Mouse (Mus musculus): ENCODE data around the gene Psme4. TPM values are rescaled to one million over a fixed set of nuclear protein-coding genes. Genes with fewer than 3 reads are reported as not detected.
A peak's percentile ranks its signal among the peaks of the same experiment; 100 is the strongest.

Psme4 gene
- polyA plus RNA-seq, 1 experiment from 2014 or later: 23.7 TPM

DNA sequence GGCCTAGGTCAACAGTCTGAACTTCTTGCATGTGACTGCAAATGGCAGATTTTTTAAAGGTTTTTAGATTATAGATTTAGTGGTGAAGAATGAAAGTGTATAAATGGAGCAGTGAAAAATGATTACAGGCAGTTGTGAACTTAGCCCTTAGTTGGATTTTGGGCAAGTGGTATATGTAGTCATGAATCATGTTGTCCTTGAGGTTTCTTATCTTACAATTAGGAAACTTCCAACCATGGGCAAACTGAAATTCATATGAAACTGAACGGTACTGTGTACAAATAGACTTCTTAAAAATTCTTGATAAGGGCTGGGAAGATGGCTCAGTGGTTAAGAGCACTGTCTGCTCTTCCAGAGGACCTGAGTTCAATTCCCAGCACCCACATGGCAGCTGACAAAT lies 22.2 kb downstream of the Psme4 start:
- Histone ChIP-seq H3K27me3 (no peaks in the 10 kb centered on the region), H3K4me3 (no peak overlapping the region), H3K36me3 (ENCODE audit: poor library complexity, severe bottlenecking) (peaks cover 24% of the 10 kb centered on the region), H3K9me3 (replicated peaks) (no peaks in the 10 kb centered on the region), H3K27ac (no peak overlapping the region), H3K4me1 (no peaks in the 10 kb centered on the region), H3K9ac (no peak overlapping the region), H3K4me2 (no peak overlapping the region)
- no peak for ATAC-seq
- WGBS: 100% methylated on average over 1 of the region's 1 CpGs

DNA sequence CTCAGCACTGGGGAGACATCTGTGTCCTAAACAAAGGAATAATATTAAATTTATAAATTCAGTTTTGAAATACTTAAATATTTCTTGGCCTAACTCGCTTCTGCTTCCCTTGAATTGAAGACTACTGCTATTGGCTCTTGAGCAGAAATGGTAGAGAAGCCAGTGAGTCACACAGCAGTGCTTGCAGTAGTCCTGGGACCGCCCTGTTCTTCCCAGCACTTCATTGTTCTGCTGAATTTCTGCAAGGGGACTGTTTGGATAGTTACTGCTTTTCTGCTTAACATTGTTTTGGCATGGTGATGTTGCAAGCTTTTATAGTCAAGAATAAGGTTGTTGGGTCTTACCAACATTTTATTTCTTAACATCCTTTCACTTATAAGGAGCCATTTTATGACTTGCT lies 25.7 kb downstream of the Psme4 start:
- ATAC-seq: no peak
- Histone ChIP-seq H3K27ac (no peak overlapping the region), H3K27me3 (no peaks in the 10 kb centered on the region), H3K9ac (no peak overlapping the region), H3K4me3 (no peak overlapping the region), H3K4me1 (no peaks in the 10 kb centered on the region), H3K9me3 (replicated peaks) (no peaks in the 10 kb centered on the region), H3K36me3 (ENCODE audit: poor library complexity, severe bottlenecking) (peaks cover 22% of the 10 kb centered on the region), H3K4me2 (no peak overlapping the region)
- 87% methylated on average over 2 of the region's 2 CpGs for WGBS

DNA sequence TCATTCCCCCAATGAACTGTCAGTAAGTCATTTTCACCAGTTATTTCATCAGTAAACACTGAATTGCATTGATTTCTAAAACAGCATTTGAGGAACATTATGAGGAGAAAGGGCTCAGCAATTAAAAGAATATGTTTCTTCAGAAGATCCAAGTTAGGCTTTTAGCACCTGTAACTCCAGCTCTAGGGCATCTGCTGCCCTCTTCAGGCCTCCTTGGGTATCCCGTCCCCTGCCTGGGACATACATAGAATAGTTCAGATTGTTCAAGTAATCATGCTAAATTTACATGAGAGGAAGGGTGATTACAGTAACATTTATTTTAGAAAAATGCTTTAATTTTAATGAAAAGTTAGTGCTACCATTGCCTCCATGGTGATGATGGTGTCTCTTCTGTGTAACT lies 28.0 kb downstream of the Psme4 start:
- peak; percentile 67; the same call in 1 of the 2 replicates for ATAC-seq
- no peak overlapping the region for H3K27ac ChIP-seq
- 0 out of 2 replicates have a peak, but pooled peaks cover 4% of the 10 kb centered on the region for H3K36me3 ChIP-seq (ENCODE audit: poor library complexity, severe bottlenecking)
- WGBS: 61% methylated on average over 1 of the region's 1 CpGs
- no peaks in the 10 kb centered on the region for H3K27me3 ChIP-seq
- no peak overlapping the region for H3K4me2 ChIP-seq
- no peaks in the 10 kb centered on the region for H3K4me1 ChIP-seq
- H3K4me3 ChIP-seq: no peak overlapping the region
- H3K9me3 ChIP-seq (replicated peaks): no peaks in the 10 kb centered on the region
- H3K9ac ChIP-seq: no peak overlapping the region

DNA sequence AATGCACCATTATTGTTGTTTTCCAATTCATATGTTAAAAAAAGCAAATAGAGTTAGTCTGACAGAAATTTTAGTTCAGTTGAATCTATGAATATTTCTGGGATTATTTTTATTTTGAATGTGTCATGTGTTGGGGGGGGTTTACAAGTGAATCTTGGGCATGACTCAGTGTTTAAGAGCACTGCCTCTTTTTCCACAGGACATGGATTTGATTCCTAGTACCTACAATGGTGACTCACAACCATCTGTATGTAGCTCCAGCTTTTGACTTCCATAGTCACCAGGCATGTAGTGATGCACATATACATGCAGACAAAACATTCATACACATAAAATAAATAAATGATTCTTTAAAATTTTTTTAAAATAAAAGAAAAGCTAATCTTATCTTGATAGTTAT lies 28.6 kb downstream of the Psme4 start:
- Histone ChIP-seq H3K27ac (no peak overlapping the region), H3K4me3 (no peak overlapping the region), H3K36me3 (ENCODE audit: poor library complexity, severe bottlenecking) (0 out of 2 replicates have a peak, but pooled peaks cover 4% of the 10 kb centered on the region), H3K9me3 (replicated peaks) (no peaks in the 10 kb centered on the region), H3K9ac (no peak overlapping the region), H3K4me1 (no peaks in the 10 kb centered on the region), H3K4me2 (no peak overlapping the region), H3K27me3 (no peaks in the 10 kb centered on the region)
- ATAC-seq: no peak

DNA sequence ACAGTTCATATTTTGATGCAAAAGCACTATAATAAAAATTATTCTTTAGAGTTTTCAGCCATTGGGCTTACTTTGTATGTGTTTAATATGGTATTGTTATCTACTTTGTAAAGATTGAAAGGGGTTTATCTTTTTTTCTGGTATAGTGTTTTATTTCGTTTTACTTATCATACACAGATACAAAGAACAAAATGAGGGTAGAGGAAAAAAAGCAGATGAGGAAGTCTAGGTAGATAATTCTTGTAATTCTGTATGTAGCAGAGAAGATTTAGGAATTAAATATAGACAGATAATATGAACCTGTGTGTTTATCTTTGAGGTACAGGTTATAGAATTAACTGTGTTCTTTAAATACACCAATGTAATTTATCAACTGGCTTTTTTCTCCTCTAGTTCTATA lies 30.9 kb downstream of the Psme4 start:
- H3K27me3 ChIP-seq: no peaks in the 10 kb centered on the region
- peaks cover 11% of the 10 kb centered on the region; the same call in 1 of the 2 replicates for H3K36me3 ChIP-seq (ENCODE audit: poor library complexity, severe bottlenecking)
- 79% methylated on average over 1 of the region's 1 CpGs for WGBS
- ATAC-seq: no peak
- H3K9ac ChIP-seq: no peak overlapping the region
- no peak overlapping the region for H3K4me2 ChIP-seq
- H3K4me3 ChIP-seq: no peak overlapping the region
- no peaks in the 10 kb centered on the region for H3K4me1 ChIP-seq
- no peak overlapping the region for H3K27ac ChIP-seq
- H3K9me3 ChIP-seq (replicated peaks): no peaks in the 10 kb centered on the region

DNA sequence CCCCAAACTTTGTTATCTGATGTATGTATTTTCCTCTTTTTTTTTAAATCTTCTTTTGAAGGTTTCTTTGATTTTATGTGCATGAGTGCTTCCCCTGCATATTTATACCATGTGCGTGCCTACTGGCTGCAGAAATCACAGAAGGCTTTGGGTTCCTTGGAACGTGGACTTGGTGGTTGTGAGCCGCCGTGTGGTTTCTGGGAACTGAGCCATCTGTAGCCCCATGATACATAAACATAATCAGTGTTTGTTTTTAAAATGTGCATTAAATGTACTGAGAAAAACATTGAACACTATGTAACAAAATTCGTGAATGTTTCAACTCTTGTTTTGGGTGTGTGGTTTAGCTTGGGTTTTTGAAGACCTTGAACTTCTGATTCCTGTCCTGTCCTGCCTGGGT lies 49.6 kb downstream of the Psme4 start:
- no peak for ATAC-seq
- WGBS: 90% methylated on average over 5 of the region's 5 CpGs
- no peaks in the 10 kb centered on the region for H3K27me3 ChIP-seq
- H3K4me1 ChIP-seq: no peaks in the 10 kb centered on the region
- H3K4me2 ChIP-seq: no peak overlapping the region
- H3K4me3 ChIP-seq: no peak overlapping the region
- H3K9ac ChIP-seq: no peak overlapping the region
- H3K9me3 ChIP-seq (replicated peaks): no peaks in the 10 kb centered on the region
- H3K27ac ChIP-seq: no peak overlapping the region
- H3K36me3 ChIP-seq (ENCODE audit: poor library complexity, severe bottlenecking): peaks cover 48% of the 10 kb centered on the region

DNA sequence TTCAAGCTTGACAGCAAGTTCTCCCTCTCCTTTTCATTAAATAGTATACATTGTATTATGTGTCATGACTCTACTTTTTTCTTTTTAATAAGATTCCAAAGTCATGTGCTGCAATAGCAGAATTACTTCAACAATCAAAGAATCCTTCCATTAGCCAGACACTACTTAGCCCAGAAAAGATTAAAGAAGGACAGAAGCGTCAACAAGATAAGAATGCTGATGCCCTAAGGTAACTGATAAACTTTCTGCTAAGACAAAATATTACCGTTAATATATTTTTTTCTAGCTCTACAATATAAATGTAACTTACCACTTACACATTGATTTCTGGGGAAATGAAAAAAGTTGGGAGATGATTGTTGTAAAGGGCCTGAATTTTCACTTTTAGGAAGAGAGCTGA lies 67.3 kb downstream of the Psme4 start:
- no peaks in the 10 kb centered on the region for H3K9me3 ChIP-seq (replicated peaks)
- no peak overlapping the region for H3K4me3 ChIP-seq
- peaks cover 60% of the 10 kb centered on the region for H3K36me3 ChIP-seq (ENCODE audit: poor library complexity, severe bottlenecking)
- H3K27ac ChIP-seq: no peak overlapping the region
- 90% methylated on average over 2 of the region's 2 CpGs for WGBS
- H3K9ac ChIP-seq: no peak overlapping the region
- no peaks in the 10 kb centered on the region for H3K4me1 ChIP-seq
- no peaks in the 10 kb centered on the region for H3K27me3 ChIP-seq
- no peak overlapping the region for H3K4me2 ChIP-seq
- ATAC-seq: no peak

DNA sequence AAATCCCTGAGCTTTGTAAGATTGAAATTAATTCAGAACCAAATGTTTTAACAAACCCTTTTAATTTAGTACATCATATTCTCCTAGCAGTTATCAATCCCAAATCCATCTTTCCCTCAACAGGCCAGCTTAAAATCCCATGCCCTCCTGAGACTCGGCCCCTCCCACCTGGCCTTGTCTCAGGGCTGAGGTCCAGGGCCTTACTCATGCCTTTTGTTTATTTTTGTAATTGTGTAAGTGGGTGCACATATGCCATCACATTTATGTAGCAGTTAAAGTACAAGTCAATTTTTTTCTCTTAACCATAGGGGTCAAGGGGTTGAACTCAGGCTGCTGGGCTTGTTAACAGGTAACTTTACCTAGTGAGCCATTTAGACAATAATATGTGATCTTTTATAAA lies 72.8 kb downstream of the Psme4 start:
- Histone ChIP-seq H3K9ac (no peak overlapping the region), H3K9me3 (replicated peaks) (no peaks in the 10 kb centered on the region), H3K27ac (no peak overlapping the region), H3K27me3 (no peaks in the 10 kb centered on the region), H3K4me2 (no peak overlapping the region), H3K36me3 (ENCODE audit: poor library complexity, severe bottlenecking) (peaks cover 60% of the 10 kb centered on the region), H3K4me3 (no peak overlapping the region), H3K4me1 (no peaks in the 10 kb centered on the region)
- 90% methylated on average over 1 of the region's 1 CpGs for WGBS
- no peak for ATAC-seq

DNA sequence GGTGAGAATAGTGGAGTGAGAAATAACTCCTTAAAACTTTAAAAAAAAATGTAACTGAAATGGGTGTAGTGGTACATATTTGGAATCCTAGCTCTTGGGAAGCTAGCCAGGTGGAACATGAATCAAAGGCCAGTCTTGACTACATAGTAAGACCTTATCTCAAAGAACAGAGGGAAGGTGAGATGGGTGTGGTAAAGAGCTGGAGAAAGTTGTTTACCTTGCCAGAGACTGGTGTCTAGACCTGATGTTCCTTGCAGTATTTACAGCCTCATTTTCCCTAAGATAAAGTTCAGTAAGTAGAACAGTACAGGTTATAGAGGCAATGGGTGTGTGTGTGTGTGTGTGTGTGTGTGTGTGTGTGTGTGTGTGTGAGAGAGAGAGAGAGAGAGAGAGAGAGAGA lies 100.9 kb downstream of the Psme4 start:
- H3K9ac ChIP-seq: no peak overlapping the region
- no peaks in the 10 kb centered on the region for H3K4me1 ChIP-seq
- H3K4me2 ChIP-seq: no peak overlapping the region
- no peaks in the 10 kb centered on the region for H3K27me3 ChIP-seq
- H3K27ac ChIP-seq: no peak overlapping the region
- H3K4me3 ChIP-seq: no peak overlapping the region
- no peak for ATAC-seq
- H3K36me3 ChIP-seq (ENCODE audit: poor library complexity, severe bottlenecking): peaks cover 40% of the 10 kb centered on the region
- no peaks in the 10 kb centered on the region for H3K9me3 ChIP-seq (replicated peaks)

DNA sequence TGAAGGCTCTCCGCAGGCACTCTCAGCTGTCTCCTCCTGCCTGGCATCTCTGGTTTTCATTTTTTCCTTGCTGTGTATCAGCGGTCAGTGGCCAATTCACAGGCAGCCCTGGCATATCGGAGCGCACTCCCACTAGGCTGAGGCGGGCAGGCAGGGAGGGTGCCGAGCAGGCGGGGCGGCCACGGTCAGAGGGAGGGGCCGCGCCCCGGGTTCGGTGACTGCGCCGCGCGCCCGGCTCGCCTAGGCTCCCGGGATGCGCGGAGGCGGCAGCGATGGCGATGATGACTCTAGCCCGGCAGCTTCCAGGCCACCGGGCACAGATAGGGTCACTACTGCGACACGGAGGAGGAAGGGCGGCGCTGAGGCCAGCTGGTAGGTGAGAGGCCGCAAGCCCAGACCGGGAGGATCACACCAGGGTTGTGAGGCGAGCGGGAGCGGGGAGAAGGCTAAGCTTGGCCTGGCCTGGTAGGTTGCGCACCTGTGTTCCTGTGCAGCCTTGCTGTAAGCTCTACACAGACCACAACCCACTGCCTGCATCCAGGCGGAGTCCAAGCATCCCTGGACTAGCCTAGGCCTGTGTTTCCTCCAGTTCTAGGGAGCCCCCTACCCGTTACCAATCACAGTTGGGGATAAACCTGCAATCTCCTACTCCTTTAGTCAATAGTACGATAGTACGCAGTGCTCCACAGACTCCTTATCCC lies 113.8 kb downstream of the Psme4 start, which contains the start of the genes Gpr75 and Asb3:
Gene Gpr75, plus strand, starts transcription at position 188 of the 701 bp plus-strand sequence.
Gene Asb3, plus strand, starts transcription at position 246 of the 701 bp plus-strand sequence.
- peak within 1 kb of the TSS; percentile 82 for H3K9ac ChIP-seq
- no peaks in the 10 kb centered on the region for H3K27me3 ChIP-seq
- 2% methylated on average over 41 of the region's 41 CpGs for WGBS
- H3K36me3 ChIP-seq (ENCODE audit: poor library complexity, severe bottlenecking): peaks cover under 1% of the 10 kb centered on the region
- peak within 1 kb of the TSS; percentile 25; the same call in 1 of the 2 replicates for H3K27ac ChIP-seq
- peak; percentile 96 for ATAC-seq
- peak within 1 kb of the TSS; percentile 82 for H3K4me2 ChIP-seq
- H3K9me3 ChIP-seq (replicated peaks): no peaks in the 10 kb centered on the region
- peaks cover 10% of the 10 kb centered on the region for H3K4me1 ChIP-seq
- H3K4me3 ChIP-seq: peak within 1 kb of the TSS; percentile 55

DNA sequence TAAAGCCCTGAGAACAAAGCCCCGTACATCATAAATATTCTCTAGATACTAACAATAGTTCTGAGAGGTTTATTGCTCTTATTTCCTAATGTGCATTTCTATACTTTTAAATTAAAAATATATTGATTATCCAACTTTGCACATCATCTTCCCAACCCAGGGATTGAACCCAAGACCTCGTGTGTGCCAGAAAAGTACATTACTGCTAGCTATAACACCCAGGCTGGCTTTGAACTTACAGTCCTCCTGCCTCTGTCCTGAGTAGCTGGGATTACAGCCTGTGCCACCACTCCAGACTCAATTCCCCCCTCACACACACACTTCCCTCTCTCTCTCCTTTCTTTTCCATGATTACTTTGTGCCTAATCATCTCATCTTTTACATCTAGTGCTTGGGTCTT lies 116.6 kb downstream of the Psme4 start:
- Histone ChIP-seq H3K4me3 (no peak overlapping the region), H3K36me3 (ENCODE audit: poor library complexity, severe bottlenecking) (no peaks in the 10 kb centered on the region), H3K9me3 (replicated peaks) (no peaks in the 10 kb centered on the region), H3K4me1 (peaks cover 10% of the 10 kb centered on the region), H3K9ac (no peak overlapping the region), H3K4me2 (no peak overlapping the region), H3K27ac (no peak overlapping the region), H3K27me3 (no peaks in the 10 kb centered on the region)
- 91% methylated on average over 2 of the region's 2 CpGs for WGBS
- no peak for ATAC-seq

DNA sequence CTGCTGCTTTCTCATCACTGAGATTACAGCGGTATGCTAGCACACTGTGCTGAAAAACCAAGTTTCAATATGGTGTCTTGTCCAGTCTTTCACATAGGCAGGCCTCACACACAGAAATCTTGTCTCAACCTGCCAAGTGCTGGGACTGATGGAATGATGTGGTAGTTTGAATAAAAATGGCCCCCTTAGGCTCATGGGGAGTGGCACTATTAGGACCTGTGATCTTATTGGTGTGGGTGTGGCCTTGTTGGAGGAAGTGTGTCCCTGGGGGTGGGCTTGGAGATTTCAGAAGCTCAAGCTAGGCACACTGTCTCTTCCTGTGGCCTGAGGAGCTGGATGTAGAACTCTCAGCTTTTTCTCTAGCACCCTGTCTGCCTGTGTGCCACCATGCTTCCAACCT lies 124.7 kb downstream of the Psme4 start:
- H3K27me3 ChIP-seq: no peaks in the 10 kb centered on the region
- H3K27ac ChIP-seq: no peak overlapping the region
- H3K4me3 ChIP-seq: no peak overlapping the region
- no peak overlapping the region for H3K9ac ChIP-seq
- no peaks in the 10 kb centered on the region for H3K36me3 ChIP-seq (ENCODE audit: poor library complexity, severe bottlenecking)
- ATAC-seq: no peak
- no peaks in the 10 kb centered on the region for H3K4me1 ChIP-seq
- H3K9me3 ChIP-seq (replicated peaks): no peaks in the 10 kb centered on the region
- WGBS: 94% methylated on average over 1 of the region's 1 CpGs
- no peak overlapping the region for H3K4me2 ChIP-seq

DNA sequence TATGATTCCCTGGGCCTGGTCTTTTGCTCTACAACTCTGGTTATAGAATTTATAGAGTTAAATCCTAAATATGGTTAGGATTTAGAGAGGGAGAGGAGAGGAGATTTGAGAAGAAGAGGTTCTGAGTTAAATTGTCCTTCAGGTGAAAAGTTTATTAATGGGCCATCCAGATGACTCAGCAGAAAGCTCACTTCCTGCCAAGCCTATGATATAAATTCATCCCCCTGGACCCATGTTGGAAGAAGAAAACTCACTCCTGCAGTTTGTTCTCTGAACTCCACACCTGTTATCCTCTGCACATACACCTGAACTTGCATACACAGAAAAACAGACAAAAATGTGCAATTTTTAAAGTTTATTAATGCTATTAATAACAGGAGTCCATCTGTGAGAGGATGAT lies 127.8 kb downstream of the Psme4 start:
- Histone ChIP-seq H3K4me2 (no peak overlapping the region), H3K4me3 (no peak overlapping the region)
- no peak for ATAC-seq

More for the DNA sequence above, 127.8 kb downstream of the Psme4 start:
- Histone ChIP-seq H3K9me3 (replicated peaks) (no peaks in the 10 kb centered on the region), H3K27me3 (no peaks in the 10 kb centered on the region), H3K4me1 (no peaks in the 10 kb centered on the region), H3K36me3 (ENCODE audit: poor library complexity, severe bottlenecking) (no peaks in the 10 kb centered on the region), H3K9ac (no peak overlapping the region), H3K27ac (no peak overlapping the region)

All from forebrain, embryonic 13.5 days (tissue).